Mouse (Mus musculus) megakaryocyte, embryonic 14.5 days (primary cell): ENCODE measurements around the gene S100a4.

Experiments
- FLI1 ChIP-seq: IDR thresholded peaks from 2 replicates; pipeline ENCODE4 v1.6.1; 2012; ENCODE audit warnings: low read length, inconsistent platforms, mixed read lengths
- GATA1 ChIP-seq: IDR thresholded peaks from 3 replicates; pipeline ENCODE4 v1.6.1; 2012; ENCODE audit warnings: mixed read lengths, low read length, inconsistent platforms, borderline replicate concordance

- TF ChIP-seq GATA1 (no peak), FLI1 (no peak)
Measured at GRCm38 (mm10) chr3:90585595-90585994, 18.0 kb upstream of the S100a4 start.
